Mouse (Mus musculus): ENCODE data around the gene Tbx5. TPM values are rescaled to one million over a fixed set of nuclear protein-coding genes. Genes with fewer than 3 reads are reported as not detected.

The Tbx5 gene
- total and polyA plus RNA-seq, 2 experiments from 2014 or later = 17.3 to 31.1 TPM

DNA sequence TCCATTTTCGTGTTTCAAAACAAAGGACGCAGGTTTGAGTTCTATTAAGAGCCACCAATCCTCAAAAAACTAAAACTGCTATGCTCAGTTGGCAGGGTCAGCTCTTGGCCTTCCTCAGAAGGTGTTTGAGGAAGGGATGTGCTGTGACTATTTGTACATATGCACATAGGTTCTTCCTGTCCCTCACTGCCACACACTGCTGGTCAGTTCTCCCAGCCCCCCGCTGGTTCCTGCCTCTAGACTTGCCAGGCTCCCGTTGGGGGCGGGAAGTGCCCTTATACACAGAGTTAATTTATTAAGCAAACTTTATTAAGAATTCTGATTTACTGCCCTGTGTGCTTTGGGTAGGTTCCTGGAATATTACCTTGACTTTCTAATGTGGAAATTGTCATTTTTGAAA, 11.9 kb downstream of the Tbx5 start:
- TF ChIP-seq CTCF (IDR thresholded peaks at IDR 0.05; ENCODE audit: low read depth) (no peak), EP300 (IDR thresholded peaks at IDR 0.05; ENCODE audit: low read depth) (no peak)
- H3K36me3 ChIP-seq (replicated peaks; ENCODE audit: control insufficient read depth, insufficient read depth, low read length) = peaks cover 23% of the 10 kb centered on the region
- no peak for ATAC-seq (ENCODE audit: insufficient read depth, low read depth)
- no peak overlapping the region; the same call in 1 of the 2 replicates for H3K4me2 ChIP-seq (ENCODE audit: low read depth, low read length)
- H3K4me3 ChIP-seq (ENCODE audit: low read depth, low read length) = no peak overlapping the region
- 33% methylated on average over 5 of the region's 5 CpGs for WGBS
- H3K9ac ChIP-seq (replicated peaks; ENCODE audit: low read depth, low read length) = no peak overlapping the region
- no peaks in the 10 kb centered on the region for H3K9me3 ChIP-seq (replicated peaks; ENCODE audit: control insufficient read depth, low read length)
- no peak for DNase-seq (ENCODE audit: low spot score)
- H3K27ac ChIP-seq (ENCODE audit: low read depth) = 0 out of 2 replicates have a peak overlapping the region, but pooled peaks have one; percentile 32
- peaks cover 16% of the 10 kb centered on the region for H3K27me3 ChIP-seq (ENCODE audit: control insufficient read depth, insufficient read depth, low read length)
- peaks cover 23% of the 10 kb centered on the region for H3K4me1 ChIP-seq (ENCODE audit: control insufficient read depth, insufficient read depth)

DNA sequence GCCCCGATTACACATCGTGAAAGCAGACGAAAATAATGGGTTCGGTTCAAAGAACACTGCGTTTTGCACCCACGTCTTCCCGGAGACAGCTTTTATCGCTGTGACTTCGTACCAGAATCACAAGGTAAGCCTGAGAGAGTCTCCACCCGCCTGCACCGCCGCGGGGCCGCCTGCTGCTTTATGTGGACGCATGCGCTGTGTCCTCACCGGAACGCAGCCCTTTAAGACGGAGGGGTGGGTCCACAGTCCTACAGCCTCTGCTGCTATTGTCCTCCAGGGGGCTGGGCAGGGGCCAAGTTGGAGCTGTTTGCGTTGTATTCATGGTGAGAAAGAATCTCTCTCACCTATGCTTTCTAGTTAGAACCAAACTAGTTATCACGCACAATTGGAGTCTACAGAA, 12.5 kb downstream of the Tbx5 start:
- peak overlapping the region; percentile 20 for H3K4me3 ChIP-seq (ENCODE audit: low read depth, low read length)
- DNase-seq (ENCODE audit: low spot score) (peak; percentile 71), ATAC-seq (ENCODE audit: insufficient read depth, low read depth) (peak; percentile 83)
- TF ChIP-seq EP300 (IDR thresholded peaks at IDR 0.05; ENCODE audit: low read depth) = no peak
- peak; percentile 15 for TF ChIP-seq CTCF (IDR thresholded peaks at IDR 0.05; ENCODE audit: low read depth)
- H3K9ac ChIP-seq (replicated peaks; ENCODE audit: low read depth, low read length) = no peak overlapping the region
- peak overlapping the region; percentile 50 for H3K4me2 ChIP-seq (ENCODE audit: low read depth, low read length)
- peaks cover 13% of the 10 kb centered on the region for H3K27me3 ChIP-seq (ENCODE audit: control insufficient read depth, insufficient read depth, low read length)
- peaks cover 22% of the 10 kb centered on the region for H3K4me1 ChIP-seq (ENCODE audit: control insufficient read depth, insufficient read depth)
- H3K27ac ChIP-seq (ENCODE audit: low read depth) = peak overlapping the region; percentile 32; the same call in 1 of the 2 replicates
- H3K9me3 ChIP-seq (replicated peaks; ENCODE audit: control insufficient read depth, low read length) = no peaks in the 10 kb centered on the region
- 2% methylated on average over 21 of the region's 21 CpGs for WGBS
- H3K36me3 ChIP-seq (replicated peaks; ENCODE audit: control insufficient read depth, insufficient read depth, low read length) = peaks cover 23% of the 10 kb centered on the region

DNA sequence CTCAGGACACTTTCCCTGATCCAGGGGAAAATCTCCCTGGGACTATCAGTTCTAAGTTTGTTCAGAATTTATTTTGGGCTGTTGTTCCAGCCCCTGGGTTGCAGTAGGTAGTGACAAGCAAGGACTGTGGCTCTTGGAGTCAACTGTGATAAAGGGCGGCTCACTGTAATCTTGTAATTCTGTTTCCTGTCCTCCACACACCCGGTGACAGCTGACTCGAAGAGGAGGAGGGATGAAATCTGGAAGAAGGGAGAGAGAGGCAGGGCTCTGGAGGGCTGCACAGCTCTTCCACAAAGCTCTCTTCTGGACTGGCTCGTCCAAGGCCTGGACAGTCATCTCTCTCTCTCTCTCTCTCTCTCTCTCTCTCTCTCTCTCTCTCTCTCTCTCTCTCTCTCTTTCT, 24.6 kb downstream of the Tbx5 start:
- Histone ChIP-seq H3K4me1 (ENCODE audit: control insufficient read depth, insufficient read depth) (peaks cover 12% of the 10 kb centered on the region; the same call in 1 of the 2 replicates), H3K27ac (ENCODE audit: low read depth) (peak overlapping the region; percentile 59; the same call in 1 of the 2 replicates), H3K27me3 (ENCODE audit: control insufficient read depth, insufficient read depth, low read length) (no peaks in the 10 kb centered on the region), H3K9ac (replicated peaks; ENCODE audit: low read depth, low read length) (no peak overlapping the region), H3K4me3 (ENCODE audit: low read depth, low read length) (no peak overlapping the region), H3K9me3 (replicated peaks; ENCODE audit: control insufficient read depth, low read length) (no peaks in the 10 kb centered on the region), H3K4me2 (ENCODE audit: low read depth, low read length) (no peak overlapping the region), H3K36me3 (replicated peaks; ENCODE audit: control insufficient read depth, insufficient read depth, low read length) (peaks cover 41% of the 10 kb centered on the region; the same call in 1 of the 2 replicates)
- DNase-seq (ENCODE audit: low spot score) (peak; percentile 45), ATAC-seq (ENCODE audit: insufficient read depth, low read depth) (peak; percentile 77)
- 3% methylated on average over 4 of the region's 4 CpGs for WGBS
- 0 out of 2 replicates have a peak, but pooled peaks have one; percentile 20 for TF ChIP-seq EP300 (IDR thresholded peaks at IDR 0.05; ENCODE audit: low read depth)
- TF ChIP-seq CTCF (IDR thresholded peaks at IDR 0.05; ENCODE audit: low read depth) = no peak

DNA sequence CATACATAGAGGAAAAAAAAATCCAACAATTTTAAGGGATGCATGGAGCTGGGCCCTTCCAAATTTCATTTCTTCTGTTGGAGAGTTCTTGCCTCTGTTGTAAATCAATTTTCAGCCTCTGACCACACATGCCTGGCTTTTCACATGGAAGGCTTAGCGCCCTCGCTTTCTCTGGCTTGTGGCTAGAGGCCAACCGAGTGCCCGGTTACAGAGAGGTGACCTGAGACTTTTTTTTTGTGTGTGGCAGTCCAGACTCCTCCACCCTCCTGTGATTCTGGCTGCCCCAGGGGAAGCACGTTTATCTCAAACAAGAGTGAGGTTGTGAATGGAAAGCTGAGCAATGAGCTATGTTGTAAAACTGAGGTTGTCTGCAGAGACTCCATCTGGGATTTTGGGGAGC, 28.8 kb downstream of the Tbx5 start:
- WGBS = 29% methylated on average over 5 of the region's 5 CpGs
- H3K9ac ChIP-seq (replicated peaks; ENCODE audit: low read depth, low read length) = no peak overlapping the region
- no peak overlapping the region for H3K27ac ChIP-seq (ENCODE audit: low read depth)
- peaks cover 7% of the 10 kb centered on the region; the same call in 1 of the 2 replicates for H3K4me1 ChIP-seq (ENCODE audit: control insufficient read depth, insufficient read depth)
- TF ChIP-seq EP300 (IDR thresholded peaks at IDR 0.05; ENCODE audit: low read depth) (no peak), CTCF (IDR thresholded peaks at IDR 0.05; ENCODE audit: low read depth) (no peak)
- H3K36me3 ChIP-seq (replicated peaks; ENCODE audit: control insufficient read depth, insufficient read depth, low read length) = peaks cover 27% of the 10 kb centered on the region; the same call in 1 of the 2 replicates
- ATAC-seq (ENCODE audit: insufficient read depth, low read depth) (0 out of 2 replicates have a peak, but pooled peaks have one; percentile 28), DNase-seq (ENCODE audit: low spot score) (no peak)
- no peak overlapping the region for H3K4me3 ChIP-seq (ENCODE audit: low read depth, low read length)
- no peaks in the 10 kb centered on the region for H3K9me3 ChIP-seq (replicated peaks; ENCODE audit: control insufficient read depth, low read length)
- H3K4me2 ChIP-seq (ENCODE audit: low read depth, low read length) = no peak overlapping the region
- H3K27me3 ChIP-seq (ENCODE audit: control insufficient read depth, insufficient read depth, low read length) = no peaks in the 10 kb centered on the region

DNA sequence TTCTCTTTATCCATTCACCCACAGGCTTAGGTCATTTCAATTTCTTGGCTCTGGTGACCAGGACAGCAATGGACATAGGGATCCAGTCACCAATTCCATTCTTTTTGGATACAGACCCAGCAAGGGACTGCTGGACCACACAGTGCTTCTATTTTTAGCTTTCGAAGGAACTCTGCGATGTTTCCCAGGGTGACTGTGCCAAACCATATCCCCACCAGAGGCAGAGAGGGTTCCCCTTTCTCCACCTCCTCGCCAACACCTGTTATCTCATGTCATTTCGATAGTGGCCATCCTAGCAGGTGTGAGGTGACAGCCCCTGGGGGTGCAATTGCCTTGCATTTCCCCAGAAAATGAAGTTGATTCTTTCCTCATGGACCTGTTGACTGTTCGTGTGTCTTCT, 30.0 kb downstream of the Tbx5 start:
- Histone ChIP-seq H3K36me3 (replicated peaks; ENCODE audit: control insufficient read depth, insufficient read depth, low read length) (peaks cover 36% of the 10 kb centered on the region; the same call in 1 of the 2 replicates), H3K27me3 (ENCODE audit: control insufficient read depth, insufficient read depth, low read length) (no peaks in the 10 kb centered on the region), H3K4me2 (ENCODE audit: low read depth, low read length) (no peak overlapping the region), H3K4me1 (ENCODE audit: control insufficient read depth, insufficient read depth) (no peaks in the 10 kb centered on the region), H3K9ac (replicated peaks; ENCODE audit: low read depth, low read length) (no peak overlapping the region), H3K9me3 (replicated peaks; ENCODE audit: control insufficient read depth, low read length) (no peaks in the 10 kb centered on the region), H3K4me3 (ENCODE audit: low read depth, low read length) (no peak overlapping the region), H3K27ac (ENCODE audit: low read depth) (no peak overlapping the region)
- DNase-seq (ENCODE audit: low spot score) (peak; percentile 46), ATAC-seq (ENCODE audit: insufficient read depth, low read depth) (0 out of 2 replicates have a peak, but pooled peaks have one; percentile 43)
- WGBS = 36% methylated on average over 5 of the region's 5 CpGs
- TF ChIP-seq CTCF (IDR thresholded peaks at IDR 0.05; ENCODE audit: low read depth) (no peak), EP300 (IDR thresholded peaks at IDR 0.05; ENCODE audit: low read depth) (no peak)
